Mouse (Mus musculus) forebrain, postnatal 0 days (tissue): ENCODE data around the gene Lrrc2. TPM values are rescaled to one million over a fixed set of nuclear protein-coding genes. Genes with fewer than 3 reads are reported as not detected.

Source experiments
- ATAC-seq: fragments of 200-750 bp; cut with Nextera tagmentation; 2 replicates; pipeline ENCODE4 v1.8.0; 2017; ENCODE audit warnings: mild to moderate bottlenecking, moderate library complexity
- DNase-seq: peaks from one replicate; pipeline ENCODE4 v3.0.0-alpha.2; 2015
- H3K27ac ChIP-seq: fragments of 300-500 bp; sonication (generic); 2 replicates; pipeline ENCODE4 v1.5.1; 2014; ENCODE audit warnings: low read depth, mild to moderate bottlenecking, antibody characterized with exemption, low read length, moderate library complexity, mixed read lengths
- H3K27me3 ChIP-seq: fragments of 300-500 bp; sonication (generic); 2 replicates; pipeline ENCODE4 v1.6.1; 2014; ENCODE audit warnings: mild to moderate bottlenecking, low read length, mixed read lengths; ENCODE audit not compliant: insufficient read depth
- H3K36me3 ChIP-seq: fragments of 300-500 bp; sonication (generic); 2 replicates; pipeline ENCODE4 v1.6.1; 2014; ENCODE audit warnings: mild to moderate bottlenecking, moderate library complexity; ENCODE audit not compliant: insufficient read depth
- H3K4me1 ChIP-seq: fragments of 300-500 bp; sonication (generic); 2 replicates; pipeline ENCODE4 v1.6.1; 2014; ENCODE audit warnings: antibody characterized with exemption; ENCODE audit not compliant: insufficient read depth
- H3K4me2 ChIP-seq: fragments of 300-500 bp; sonication (generic); 2 replicates; pipeline ENCODE4 v1.6.1; 2014; ENCODE audit warnings: low read depth, mild to moderate bottlenecking, moderate library complexity
- H3K4me3 ChIP-seq: fragments of 300-500 bp; sonication (generic); 2 replicates; pipeline ENCODE4 v1.5.1; 2014; ENCODE audit warnings: low read depth, low read length, mixed read lengths
- H3K9ac ChIP-seq: fragments of 300-500 bp; sonication (generic); 2 replicates; pipeline ENCODE4 v1.6.1; 2014; ENCODE audit warnings: mild to moderate bottlenecking
- H3K9me3 ChIP-seq: fragments of 300-500 bp; sonication (generic); 2 replicates; pipeline ENCODE4 v1.6.1; 2016; ENCODE audit warnings: low read length
- CTCF ChIP-seq: sonication (generic); IDR thresholded peaks from 2 replicates; pipeline ENCODE4 v1.5.1; 2016; ENCODE audit warnings: antibody characterized with exemption, control low read depth, low read depth
- WGBS: fragments of 180-500 bp; shearing (Covaris S2); extraction: QIAGEN DNeasy Blood & Tissue Kit; methylation state at CpG from one replicate; pipeline ENCODE4 v1.1.7; 2014; 5-methylcytosine and 5-hydroxymethylcytosine counted together
- polyA plus RNA-seq: library from polyadenylated mRNA; unstranded; fragments of >200 nt; fragmentation: Nextera tagmentation; extraction: Ambion mirVana; gene quantifications from 2 replicates; pipeline ENCODE4 v1.2.1, GENCODE M21; 2015
- total RNA-seq: library from RNA; depleted of rRNA; stranded (reverse); fragments of >200 nt; gene quantifications from 2 replicates; pipeline ENCODE4 v1.2.3, GENCODE M21; 2014

The Lrrc2 gene
- total and polyA plus RNA-seq, 2 experiments from 2014 or later: 0.14 to 0.96 TPM

GRCm38 (mm10) chr9:110985951-110986350 is 34.6 kb downstream of the Lrrc2 start:
- no peaks in the 10 kb centered on the region for H3K27me3 ChIP-seq
- no peak for DNase-seq

GRCm38 (mm10) chr9:110987331-110987730 is 36.0 kb downstream of the Lrrc2 start:
- H3K27me3 ChIP-seq: no peaks in the 10 kb centered on the region
- TF ChIP-seq CTCF: no peak
- H3K27ac ChIP-seq: no peak overlapping the region
- no peak overlapping the region for H3K9ac ChIP-seq
- WGBS: 70% methylated on average over 4 of the region's 4 CpGs
- H3K4me2 ChIP-seq: no peak overlapping the region
- H3K36me3 ChIP-seq: no peaks in the 10 kb centered on the region
- no peak overlapping the region for H3K4me3 ChIP-seq
- H3K4me1 ChIP-seq: no peaks in the 10 kb centered on the region
- DNase-seq: no peak
- H3K9me3 ChIP-seq: no peaks in the 10 kb centered on the region
- ATAC-seq: no peak

More at GRCm38 (mm10) chr9:110985951-110986350, 34.6 kb downstream of the Lrrc2 start:
- no peaks in the 10 kb centered on the region for H3K36me3 ChIP-seq
- H3K9me3 ChIP-seq: no peaks in the 10 kb centered on the region
- no peak overlapping the region for H3K4me2 ChIP-seq
- whole genome bisulfite sequencing: 91% methylated on average over 8 of the region's 8 CpGs
- no peak overlapping the region for H3K9ac ChIP-seq
- no peaks in the 10 kb centered on the region for H3K4me1 ChIP-seq
- no peak for TF ChIP-seq CTCF
- H3K27ac ChIP-seq: no peak overlapping the region
- ATAC-seq: no peak
- no peak overlapping the region for H3K4me3 ChIP-seq

GRCm38 (mm10) chr9:110988078-110988477 is 36.7 kb downstream of the Lrrc2 start:
- WGBS: 81% methylated on average over 3 of the region's 3 CpGs
- no peak for TF ChIP-seq CTCF

GRCm38 (mm10) chr9:110989141-110989540 is 37.8 kb downstream of the Lrrc2 start:
- DNase-seq (no peak), ATAC-seq (no peak)
- H3K9me3 ChIP-seq: no peaks in the 10 kb centered on the region
- no peak overlapping the region for H3K9ac ChIP-seq
- no peak overlapping the region for H3K4me2 ChIP-seq
- no peak overlapping the region for H3K4me3 ChIP-seq
- no peak overlapping the region for H3K27ac ChIP-seq
- H3K27me3 ChIP-seq: no peaks in the 10 kb centered on the region
- H3K36me3 ChIP-seq: no peaks in the 10 kb centered on the region
- no peak for TF ChIP-seq CTCF
- H3K4me1 ChIP-seq: no peaks in the 10 kb centered on the region
- 65% methylated on average over 4 of the region's 4 CpGs for WGBS

More at GRCm38 (mm10) chr9:110988078-110988477, 36.7 kb downstream of the Lrrc2 start:
- DNase-seq: no peak
- H3K4me1 ChIP-seq: no peaks in the 10 kb centered on the region
- no peak overlapping the region for H3K4me3 ChIP-seq
- H3K9ac ChIP-seq: no peak overlapping the region
- H3K9me3 ChIP-seq: no peaks in the 10 kb centered on the region
- no peak overlapping the region for H3K4me2 ChIP-seq
- no peak for ATAC-seq
- H3K27ac ChIP-seq: no peak overlapping the region
- H3K36me3 ChIP-seq: no peaks in the 10 kb centered on the region
- no peaks in the 10 kb centered on the region for H3K27me3 ChIP-seq

- Histone ChIP-seq H3K27ac (no peak overlapping the region), H3K9ac (no peak overlapping the region), H3K9me3 (no peaks in the 10 kb centered on the region), H3K36me3 (no peaks in the 10 kb centered on the region), H3K27me3 (no peaks in the 10 kb centered on the region), H3K4me1 (no peaks in the 10 kb centered on the region), H3K4me2 (no peak overlapping the region), H3K4me3 (no peak overlapping the region)
- no peak for TF ChIP-seq CTCF
- WGBS: 86% methylated on average over 2 of the region's 2 CpGs
- no peak for ATAC-seq
- DNase-seq: no peak
Observed at GRCm38 (mm10) chr9:110989543-110989942, 38.2 kb downstream of the Lrrc2 start.

GRCm38 (mm10) chr9:110990204-110990603 is 38.9 kb downstream of the Lrrc2 start, which contains the start of gene Rtp3:
Gene Rtp3 (minus strand): TSS chr9:110990583.
- no peak for ATAC-seq
- Histone ChIP-seq H3K27ac (no peak within 1 kb of the TSS), H3K9ac (no peak within 1 kb of the TSS), H3K9me3 (no peaks in the 10 kb centered on the region), H3K4me1 (no peaks in the 10 kb centered on the region), H3K36me3 (no peaks in the 10 kb centered on the region), H3K4me2 (no peak within 1 kb of the TSS), H3K4me3 (no peak within 1 kb of the TSS), H3K27me3 (no peaks in the 10 kb centered on the region)
- WGBS: 73% methylated on average over 6 of the region's 6 CpGs
- DNase-seq: no peak
- TF ChIP-seq CTCF: no peak

- Histone ChIP-seq H3K9me3 (no peaks in the 10 kb centered on the region), H3K4me3 (no peak overlapping the region), H3K36me3 (no peaks in the 10 kb centered on the region), H3K27ac (no peak overlapping the region), H3K4me1 (no peaks in the 10 kb centered on the region), H3K27me3 (no peaks in the 10 kb centered on the region), H3K4me2 (no peak overlapping the region), H3K9ac (no peak overlapping the region)
- ATAC-seq: no peak
- DNase-seq: no peak
- no peak for TF ChIP-seq CTCF
- 45% methylated on average over 3 of the region's 3 CpGs for WGBS
Observed at GRCm38 (mm10) chr9:110993281-110993709, 42.0 kb downstream of the Lrrc2 start.
